Mouse (Mus musculus) spleen, postnatal 14 days (tissue): Measurements from ENCODE around the gene Gm28845.

Experiments
- DNase-seq, 2 experiments: peaks; one replicate each; pipeline ENCODE4 v3.0.0; 2021 to 2022; ENCODE audit warnings: low spot score in 2 of 2

Gene Gm28845

DNA sequence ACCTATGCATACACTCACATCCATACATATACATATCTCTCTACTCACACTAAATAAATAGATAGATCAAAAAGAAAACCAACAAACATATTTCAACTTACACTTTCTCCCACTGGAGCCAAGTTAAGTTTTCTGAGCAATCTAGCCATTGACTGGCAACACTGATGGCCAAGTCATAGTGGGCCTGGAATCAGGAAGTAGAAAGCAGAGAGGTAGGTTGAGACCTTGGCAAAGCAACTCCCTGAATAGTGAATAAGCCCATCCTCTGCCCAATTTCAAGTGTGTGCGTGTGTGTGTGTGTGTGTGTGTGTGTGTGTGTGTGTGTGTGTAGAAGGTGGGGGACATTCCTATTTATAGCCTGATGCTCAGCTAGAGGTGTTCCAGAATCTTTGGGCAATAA, at the start of gene Gm28845:
Gene Gm28845 (minus strand): TSS at position 121 of the 400 bp plus-strand sequence.
- no peak for DNase-seq

DNA sequence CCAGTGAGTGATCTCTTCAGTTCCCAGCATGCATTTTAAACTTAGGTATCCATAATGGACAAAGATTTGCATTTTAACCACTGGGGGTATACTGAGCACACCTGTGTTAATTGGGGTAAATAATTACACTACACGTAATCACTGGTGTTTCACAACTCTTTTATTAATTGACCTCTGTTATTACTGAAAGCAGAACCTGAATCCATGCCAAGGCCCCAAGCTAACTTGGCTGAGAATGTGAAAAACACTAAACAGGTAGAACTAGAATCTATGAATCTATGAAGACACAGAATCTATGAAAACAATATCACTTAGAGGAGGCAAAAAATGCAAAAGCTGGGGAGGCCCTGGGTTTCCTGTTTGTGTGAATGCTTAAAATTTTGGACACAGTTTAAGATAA, 48.1 kb upstream of the Gm28845 start:
- DNase-seq, result no peak

- DNase-seq, result no peak
Measured at GRCm38 (mm10) chr1:65162210-65162609, 42.9 kb upstream of the Gm28845 start.

DNA sequence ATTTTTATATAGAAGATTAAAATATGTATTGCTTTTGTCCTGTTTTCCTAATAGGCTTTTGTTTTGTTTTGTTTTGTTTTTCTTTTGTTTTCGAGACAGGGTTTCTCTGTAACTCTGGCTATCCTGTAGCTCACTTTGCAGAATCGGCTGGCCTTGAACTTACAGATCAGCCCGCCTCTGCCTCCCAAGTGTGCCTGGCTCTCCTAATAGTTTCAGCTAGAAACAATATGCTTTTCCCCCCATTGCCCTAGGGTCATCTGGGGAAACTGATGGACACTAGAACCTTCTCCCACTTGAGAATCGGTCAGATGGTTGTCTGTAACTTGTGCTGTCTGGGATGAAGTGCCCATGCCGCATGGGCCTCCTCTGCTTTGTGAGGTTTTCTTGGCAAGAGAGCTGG, 36.8 kb upstream of the Gm28845 start:
- no peak for DNase-seq

- no peak for DNase-seq
Measured at GRCm38 (mm10) chr1:65154814-65155213, 35.5 kb upstream of the Gm28845 start.

GRCm38 (mm10) chr1:65147971-65148370, 28.6 kb upstream of the Gm28845 start:
- no peak for DNase-seq

GRCm38 (mm10) chr1:65147326-65147725, 28.0 kb upstream of the Gm28845 start:
- no peak for DNase-seq

DNA sequence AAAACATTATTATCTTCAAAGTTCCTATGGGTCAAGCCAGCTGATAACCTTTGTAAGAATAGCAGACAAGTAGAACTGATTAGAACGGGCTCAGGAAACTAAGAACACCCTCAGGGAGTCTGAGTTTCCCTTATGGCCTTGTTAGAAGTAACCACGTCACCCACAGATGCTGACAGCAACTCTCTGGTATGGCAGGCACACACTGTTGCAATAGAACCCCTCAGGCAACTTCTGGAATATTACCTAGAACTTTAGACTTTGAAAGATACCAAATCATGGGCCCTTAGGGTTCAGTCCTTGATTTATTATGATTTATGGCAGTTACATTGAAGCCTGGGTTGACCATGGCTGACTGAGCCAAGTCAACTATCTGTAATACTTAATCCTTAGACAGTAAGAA, 27.2 kb upstream of the Gm28845 start:
- no peak for DNase-seq

GRCm38 (mm10) chr1:65144783-65145182, 25.4 kb upstream of the Gm28845 start:
- no peak for DNase-seq

- DNase-seq, result no peak
Measured at GRCm38 (mm10) chr1:65137560-65137959, 18.2 kb upstream of the Gm28845 start.

- no peak for DNase-seq
Measured at GRCm38 (mm10) chr1:65132833-65133232, 13.5 kb upstream of the Gm28845 start.

DNA sequence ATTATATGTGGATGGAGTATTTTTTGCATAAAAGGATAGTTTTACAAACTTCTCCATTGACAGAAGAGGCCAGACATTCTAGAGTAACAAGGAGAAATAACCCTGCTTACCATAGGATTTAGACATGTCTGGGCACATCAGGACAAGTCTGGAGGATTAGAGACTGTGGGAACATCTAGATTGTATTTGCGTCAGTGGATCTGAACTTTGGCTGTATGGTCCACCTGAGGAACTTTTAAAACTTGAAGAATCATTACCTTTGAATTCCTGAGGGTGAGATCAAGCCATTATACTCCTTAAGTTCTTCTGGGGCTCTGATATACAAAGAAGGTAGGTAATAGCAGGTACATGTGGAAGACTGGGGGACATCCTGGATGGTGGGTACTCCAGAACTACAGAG, 12.3 kb upstream of the Gm28845 start:
- DNase-seq, result no peak

- no peak for DNase-seq
Measured at GRCm38 (mm10) chr1:65130226-65130625, 10.9 kb upstream of the Gm28845 start.

- DNase-seq, result no peak
Measured at GRCm38 (mm10) chr1:65129634-65130180, 10.3 kb upstream of the Gm28845 start.

DNA sequence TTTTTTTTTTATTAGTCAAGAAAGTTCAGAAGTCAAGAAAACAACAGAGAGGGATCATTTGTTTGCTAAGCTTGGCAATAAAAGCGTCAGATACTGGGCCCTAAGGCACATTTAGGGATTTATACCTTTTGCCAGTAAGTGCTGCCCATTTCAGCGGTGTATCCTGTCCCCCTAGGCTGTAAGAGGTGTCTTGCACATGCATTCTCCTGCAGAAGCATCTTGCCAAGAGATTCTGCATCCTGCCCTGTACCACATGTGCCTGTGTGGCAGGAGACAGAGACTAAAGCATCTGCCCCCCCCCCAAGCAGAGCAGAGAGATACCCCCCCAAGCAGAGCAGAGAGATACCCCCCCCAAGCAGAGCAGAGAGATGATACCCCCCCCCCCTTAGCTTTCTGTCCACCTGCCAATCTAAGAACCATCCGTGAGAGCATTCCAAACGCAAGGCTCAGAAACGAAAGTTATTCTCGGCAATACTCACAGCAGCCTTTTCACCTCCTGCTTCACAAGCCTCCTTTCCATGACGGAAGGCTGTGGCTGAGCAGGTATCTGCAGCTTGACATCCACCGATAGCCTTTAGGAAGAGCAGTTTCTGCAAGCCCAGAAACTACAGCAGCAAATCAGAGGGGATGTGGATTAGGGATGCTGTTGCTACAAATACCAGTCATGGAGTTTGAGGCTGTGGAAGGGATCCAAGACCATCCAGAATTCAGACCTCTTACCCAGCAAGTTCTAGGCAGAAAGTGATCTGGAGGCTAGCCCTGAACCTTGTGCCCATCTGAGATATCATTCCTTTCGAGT, 3.4 kb upstream of the Gm28845 start, which contains the start of gene D630023F18Rik:
Gene D630023F18Rik (minus strand): TSS at position 641 of the 799 bp plus-strand sequence.
- DNase-seq, result no peak

GRCm38 (mm10) chr1:65118150-65118913, 1.0 kb downstream of the Gm28845 start:
- no peak for DNase-seq

- DNase-seq, result no peak
Measured at GRCm38 (mm10) chr1:65113536-65114172, 5.7 kb downstream of the Gm28845 start.

DNA sequence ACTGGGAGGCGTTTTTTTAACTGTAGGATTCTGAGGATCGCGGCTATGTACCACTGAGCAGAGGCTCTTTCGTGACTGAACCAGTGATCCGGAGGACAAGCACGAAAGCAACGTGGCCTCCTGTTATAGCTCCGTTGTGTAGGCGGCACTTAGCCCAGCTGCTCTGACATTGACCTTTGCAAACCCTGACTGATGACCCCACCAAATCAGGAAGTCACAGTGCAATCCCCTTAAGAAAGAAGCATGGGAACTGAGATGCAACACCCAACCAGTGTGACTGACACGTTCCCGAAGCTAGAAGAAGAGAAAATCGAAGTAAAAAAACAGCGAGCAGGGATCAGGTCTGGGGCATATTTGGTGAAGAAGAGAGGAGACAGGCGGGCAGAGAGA, 6.6 kb downstream of the Gm28845 start:
- DNase-seq, result no peak

- no peak for DNase-seq
Measured at GRCm38 (mm10) chr1:65112031-65112806, 7.1 kb downstream of the Gm28845 start.

DNA sequence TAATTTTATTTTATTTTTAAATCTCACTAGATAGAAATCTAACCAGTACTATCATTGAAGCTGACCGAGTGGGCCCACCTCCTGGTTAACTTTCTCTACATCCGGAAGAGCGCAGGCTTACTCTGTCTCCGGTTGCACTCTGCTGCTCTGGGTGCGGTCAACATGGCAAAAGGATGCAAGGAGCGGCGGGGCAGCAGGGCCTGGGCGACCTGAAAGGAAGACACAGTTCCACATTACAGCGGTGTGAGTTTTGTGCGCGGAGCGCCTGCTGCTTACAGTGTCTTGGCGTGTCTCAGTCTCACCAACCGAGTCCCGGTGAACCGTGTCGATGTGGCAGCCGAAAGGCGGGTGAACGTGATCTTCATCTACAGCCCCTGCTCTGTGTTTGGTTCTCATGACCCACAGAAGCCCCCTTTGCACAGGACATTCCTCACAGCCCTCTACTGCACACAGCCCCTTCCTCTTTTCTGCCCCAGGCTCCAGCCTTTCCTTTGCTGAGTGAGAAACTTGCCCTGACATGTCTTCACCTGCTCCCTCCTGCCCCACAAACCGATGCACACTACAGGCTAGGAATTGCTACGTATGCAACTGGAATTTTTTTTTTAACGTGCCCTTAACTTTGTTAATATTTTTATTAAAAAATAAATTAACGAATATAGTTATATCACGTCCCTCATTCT, 9.5 kb downstream of the Gm28845 start:
- DNase-seq, result no peak

GRCm38 (mm10) chr1:65109196-65109595, 10.2 kb downstream of the Gm28845 start:
- no peak for DNase-seq
